Mouse (Mus musculus) C2C12 (cell line): Measurements from ENCODE around the gene Babam2. TPM values are rescaled to one million over a fixed set of nuclear protein-coding genes. Genes with fewer than 3 reads are reported as not detected.
A peak's percentile ranks its signal among the peaks of the same experiment; 100 is the strongest.

ENCODE experiments used
- H3K27me3 ChIP-seq: one replicate; pipeline ENCODE4 v1.6.1; 2011; ENCODE audit not compliant: control insufficient read depth, insufficient read depth, insufficient read length
- H3K36me3 ChIP-seq: one replicate; pipeline ENCODE4 v1.6.1; 2011; ENCODE audit not compliant: control insufficient read depth, insufficient read depth
- H3K4me3 ChIP-seq: one replicate; pipeline ENCODE4 v1.5.1; 2011; ENCODE audit warnings: mild to moderate bottlenecking, control low read depth; ENCODE audit not compliant: poor library complexity, insufficient read depth, severe bottlenecking
- H3K79me2 ChIP-seq: one replicate; pipeline ENCODE4 v1.6.1; 2011; ENCODE audit not compliant: control insufficient read depth, insufficient read depth
- H3K79me3 ChIP-seq: one replicate; pipeline ENCODE4 v1.6.1; 2011; ENCODE audit warnings: low read depth, control low read depth
- H3ac ChIP-seq: one replicate; pipeline ENCODE3; 2011; ENCODE audit warnings: low read depth; ENCODE audit not compliant: control insufficient read depth, insufficient read length
- CEBPB ChIP-seq: IDR thresholded peaks from one replicate; pipeline ENCODE4 v1.6.1; 2011; ENCODE audit warnings: low read depth, mild to moderate bottlenecking, control low read depth, moderate library complexity
- CTCF ChIP-seq: IDR thresholded peaks from one replicate; pipeline ENCODE4 v1.5.1; 2011; ENCODE audit not compliant: control insufficient read depth, insufficient read depth, insufficient read length
- FOSL1 ChIP-seq: IDR thresholded peaks from one replicate; pipeline ENCODE4 v1.8.0; 2011; ENCODE audit warnings: mild to moderate bottlenecking, low read length; ENCODE audit not compliant: poor library complexity, insufficient read depth, severe bottlenecking
- MAX ChIP-seq: IDR thresholded peaks from one replicate; pipeline ENCODE4 v1.6.1; 2011; ENCODE audit warnings: mild to moderate bottlenecking, control low read depth
- MYOD1 ChIP-seq: IDR thresholded peaks from one replicate; pipeline ENCODE4 v1.6.1; 2011; ENCODE audit warnings: low read depth; ENCODE audit not compliant: control insufficient read depth, insufficient read length
- MYOG ChIP-seq: IDR thresholded peaks from one replicate; pipeline ENCODE4 v1.6.1; 2011; ENCODE audit not compliant: control insufficient read depth, insufficient read length; ENCODE audit errors: extremely low read depth
- USF1 ChIP-seq: IDR thresholded peaks from one replicate; pipeline ENCODE4 v1.6.1; 2011; ENCODE audit warnings: low read depth, mild to moderate bottlenecking, control low read depth, moderate library complexity
- polyA plus RNA-seq: library from polyadenylated mRNA; unstranded; fragments of >200 nt; fragmentation: generic; extraction: Trizol; gene quantifications from one replicate; pipeline ENCODE4 v1.2.1, GENCODE M21; 2012; ENCODE audit warnings: missing spikeins

The Babam2 gene
- polyA plus RNA-seq, 1 experiment = 36.0 TPM

- no peak overlapping the region for H3ac ChIP-seq
- no peaks in the 10 kb centered on the region for H3K27me3 ChIP-seq
- peaks cover 1% of the 10 kb centered on the region for H3K79me3 ChIP-seq
- no peaks in the 10 kb centered on the region for H3K79me2 ChIP-seq
- H3K4me3 ChIP-seq = no peak overlapping the region
- TF ChIP-seq CTCF = no peak
- H3K36me3 ChIP-seq = no peaks in the 10 kb centered on the region
Observed at GRCm38 (mm10) chr5:31724519-31724918, 27.0 kb downstream of the Babam2 start.

DNA sequence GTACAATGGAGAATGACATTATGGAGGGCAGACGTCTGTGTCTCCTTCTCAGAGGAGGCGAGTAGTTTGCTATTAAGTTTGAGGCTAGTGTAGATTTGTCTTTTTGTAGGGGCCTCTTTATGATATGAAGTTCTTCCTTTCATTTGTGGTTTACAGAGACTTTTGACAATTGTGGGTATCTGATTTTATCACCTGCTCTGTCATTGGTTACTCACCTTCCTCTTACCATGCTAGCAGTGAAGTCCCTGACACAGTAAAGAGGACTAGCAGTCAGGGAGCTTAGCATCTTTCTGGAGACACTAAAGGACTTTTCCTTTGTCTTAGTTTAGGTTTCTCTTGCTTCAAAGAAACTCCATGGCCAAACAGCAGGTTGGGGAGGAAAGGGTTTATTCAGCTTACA lies 28.4 kb downstream of the Babam2 start:
- no peaks in the 10 kb centered on the region for H3K79me2 ChIP-seq
- peaks cover 2% of the 10 kb centered on the region for H3K36me3 ChIP-seq
- TF ChIP-seq USF1 (no peak), CTCF (no peak), MYOD1 (no peak), MAX (no peak)
- H3ac ChIP-seq = no peak overlapping the region
- H3K4me3 ChIP-seq = no peak overlapping the region
- no peaks in the 10 kb centered on the region for H3K27me3 ChIP-seq
- peaks cover 1% of the 10 kb centered on the region for H3K79me3 ChIP-seq

GRCm38 (mm10) chr5:31727456-31727855 lies 30.0 kb downstream of the Babam2 start:
- Histone ChIP-seq H3ac (no peak overlapping the region), H3K36me3 (peaks cover 3% of the 10 kb centered on the region), H3K79me3 (peaks cover 1% of the 10 kb centered on the region), H3K4me3 (no peak overlapping the region), H3K27me3 (no peaks in the 10 kb centered on the region), H3K79me2 (no peaks in the 10 kb centered on the region)
- peak; percentile 52 for TF ChIP-seq USF1
- TF ChIP-seq MYOG = no peak

DNA sequence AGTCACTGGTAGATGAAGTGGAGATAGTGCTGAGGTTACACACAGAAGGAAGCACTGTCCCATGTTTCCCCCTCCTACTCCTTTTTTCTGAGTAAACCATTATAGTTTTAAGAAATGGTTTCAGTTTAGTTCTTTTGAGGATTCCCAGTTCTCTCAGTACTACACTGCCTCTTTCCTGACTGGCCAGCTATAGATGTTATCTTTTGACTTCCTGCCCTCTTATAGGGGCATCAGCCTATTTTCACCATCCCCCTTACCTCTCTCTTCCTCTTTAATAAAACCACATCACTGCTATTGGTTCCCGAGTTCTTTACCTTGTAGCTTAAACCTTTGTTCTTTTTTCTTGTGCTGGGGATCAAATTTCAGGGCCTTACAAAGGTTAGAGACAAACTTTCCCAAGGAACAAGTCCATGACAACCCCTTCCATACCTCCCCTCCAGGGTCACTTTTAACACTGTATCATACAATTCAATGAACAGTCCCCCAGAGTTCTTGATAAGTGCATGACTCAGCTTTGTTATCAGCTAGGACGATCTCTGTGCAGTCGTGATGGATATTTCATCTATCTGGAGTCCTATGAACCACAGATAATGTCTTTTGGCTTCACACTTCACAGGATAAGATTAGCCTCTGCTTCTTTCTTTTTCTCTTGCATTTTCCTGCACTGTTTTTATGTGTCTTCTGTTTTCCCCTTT lies 35.3 kb downstream of the Babam2 start:
- peaks cover 3% of the 10 kb centered on the region for H3K36me3 ChIP-seq
- H3K79me3 ChIP-seq = no peaks in the 10 kb centered on the region
- H3K79me2 ChIP-seq = no peaks in the 10 kb centered on the region
- H3K27me3 ChIP-seq = no peaks in the 10 kb centered on the region
- H3ac ChIP-seq = no peak overlapping the region
- no peak for TF ChIP-seq CEBPB
- TF ChIP-seq FOSL1 = no peak
- TF ChIP-seq USF1 = no peak
- no peak for TF ChIP-seq CTCF
- TF ChIP-seq MYOD1 = no peak
- no peak for TF ChIP-seq MYOG
- TF ChIP-seq MAX = no peak
- H3K4me3 ChIP-seq = no peak overlapping the region

GRCm38 (mm10) chr5:31741931-31742330 lies 44.4 kb downstream of the Babam2 start:
- H3K79me3 ChIP-seq = no peaks in the 10 kb centered on the region
- H3ac ChIP-seq = no peak overlapping the region
- TF ChIP-seq MAX = no peak
- TF ChIP-seq CEBPB = no peak
- TF ChIP-seq USF1 = no peak
- no peak for TF ChIP-seq FOSL1
- TF ChIP-seq CTCF = no peak
- no peak overlapping the region for H3K4me3 ChIP-seq
- no peaks in the 10 kb centered on the region for H3K79me2 ChIP-seq
- H3K36me3 ChIP-seq = no peaks in the 10 kb centered on the region
- no peaks in the 10 kb centered on the region for H3K27me3 ChIP-seq

GRCm38 (mm10) chr5:31742521-31743031 lies 45.1 kb downstream of the Babam2 start:
- no peaks in the 10 kb centered on the region for H3K79me3 ChIP-seq
- H3K36me3 ChIP-seq = no peaks in the 10 kb centered on the region
- no peaks in the 10 kb centered on the region for H3K27me3 ChIP-seq
- H3K79me2 ChIP-seq = no peaks in the 10 kb centered on the region
- H3ac ChIP-seq = no peak overlapping the region
- TF ChIP-seq CTCF (no peak), FOSL1 (no peak), USF1 (no peak), MYOG (no peak), MYOD1 (no peak), CEBPB (no peak), MAX (no peak)
- H3K4me3 ChIP-seq = no peak overlapping the region
